Mouse (Mus musculus): ENCODE measurements around the gene Bcl6.

Gene Bcl6

DNA sequence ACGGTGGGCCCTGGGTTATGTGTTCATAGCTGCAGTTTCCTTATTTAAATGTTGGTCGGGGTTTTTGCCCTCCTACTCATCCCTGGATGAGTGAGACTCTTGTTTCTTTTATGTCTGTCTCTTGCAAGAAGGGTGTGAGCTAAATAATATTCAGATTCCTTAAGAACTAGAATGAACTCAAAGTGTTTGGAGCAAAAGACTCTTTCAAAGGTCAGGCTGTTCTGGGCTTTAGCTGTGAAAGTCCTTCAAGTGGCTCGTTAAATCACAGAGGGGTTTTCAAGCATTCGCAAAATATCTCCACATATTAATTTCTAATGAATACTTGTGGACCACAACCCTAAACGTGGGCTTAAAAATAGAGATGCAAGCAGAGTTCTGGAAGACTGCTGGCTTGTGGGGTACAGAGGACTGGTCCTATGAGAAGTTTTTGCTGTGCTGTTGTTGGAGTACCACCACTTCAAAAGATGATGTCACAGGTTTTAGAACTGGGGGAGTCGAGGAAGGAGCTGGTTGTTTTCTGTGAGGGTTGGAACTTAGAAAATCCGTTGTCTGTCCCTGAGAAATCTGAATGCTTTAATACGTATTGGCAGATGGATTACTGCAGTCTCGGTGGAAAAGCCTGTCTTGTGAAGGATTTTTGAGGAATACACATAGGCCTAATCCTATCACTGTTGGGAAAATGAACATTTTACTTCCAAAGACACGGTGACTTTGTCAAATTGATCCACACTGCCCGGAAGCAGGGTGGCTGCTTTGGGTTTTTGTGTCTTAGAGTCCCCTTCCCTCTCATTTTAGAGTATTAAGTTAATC, 1.7 kb upstream of the Bcl6 start:
- DNase-seq (ENCODE audit: low read depth, low spot score): no peak

DNA sequence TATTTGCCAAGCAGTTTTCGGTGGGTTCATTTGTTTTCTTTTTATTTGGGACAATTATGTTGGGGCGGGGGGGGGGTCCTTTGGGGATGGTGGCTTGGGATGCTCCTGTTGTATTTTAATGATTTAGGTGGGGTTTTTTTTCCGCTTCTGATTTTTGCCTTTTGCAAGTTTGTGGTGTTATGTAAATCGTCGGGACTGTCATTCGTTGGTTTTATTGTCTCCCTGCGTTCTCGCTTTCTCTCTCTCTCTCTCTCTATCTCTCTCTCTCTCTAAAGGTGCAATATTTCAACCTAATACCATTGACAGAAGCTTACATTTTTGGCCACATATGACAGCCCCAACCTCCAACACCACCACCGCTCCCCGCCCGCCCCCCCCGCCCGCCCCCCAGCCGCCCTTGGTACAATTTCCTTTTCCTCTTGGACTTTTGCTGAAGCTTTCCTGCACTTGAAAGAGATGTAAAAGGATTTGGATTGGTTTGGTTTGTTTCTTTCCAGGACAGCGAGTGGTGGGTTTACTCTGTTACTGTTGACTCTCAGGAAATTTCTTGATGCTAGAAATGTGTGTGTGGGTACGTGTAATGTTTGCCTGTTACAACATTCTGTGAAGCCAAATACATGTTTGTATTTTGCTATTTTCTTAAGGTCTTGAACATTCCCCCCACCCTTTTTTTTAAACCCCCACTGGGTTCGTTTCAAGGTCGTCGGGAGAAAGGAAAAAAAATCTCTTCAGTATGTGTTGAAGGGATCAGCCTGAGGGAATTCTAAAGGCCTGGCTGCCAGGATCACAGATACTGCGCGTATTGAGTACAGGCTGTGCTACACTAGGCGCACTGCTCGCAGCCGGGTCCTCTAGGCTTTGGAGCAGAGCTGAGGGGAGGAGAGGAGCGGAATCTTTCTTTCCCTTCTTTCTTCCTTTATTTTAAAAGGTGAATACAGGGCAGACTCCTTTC, 833 bp upstream of the Bcl6 start:
- no peak for DNase-seq (ENCODE audit: low read depth, low spot score)

DNA sequence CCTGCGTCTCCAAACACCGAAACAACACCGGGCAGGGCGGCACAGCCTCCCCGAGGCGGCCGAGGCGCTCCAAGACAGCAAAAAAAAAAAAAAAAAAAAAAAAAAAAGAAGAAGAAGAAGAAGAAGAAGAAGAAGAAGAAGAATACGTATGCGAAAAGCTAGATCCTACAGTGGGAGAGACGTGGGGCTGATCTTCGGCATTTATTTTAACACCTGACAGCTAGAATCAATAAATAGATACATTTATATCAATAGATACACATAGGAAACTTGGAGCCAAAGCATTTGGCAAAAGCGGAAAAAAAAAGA, 541 bp downstream of the Bcl6 start:
- no peak for DNase-seq (ENCODE audit: low read depth, low spot score)

- DNase-seq (ENCODE audit: low read depth, low spot score): no peak
Measured at GRCm38 (mm10) chr16:23987341-23988156, 1.1 kb downstream of the Bcl6 start.

DNA sequence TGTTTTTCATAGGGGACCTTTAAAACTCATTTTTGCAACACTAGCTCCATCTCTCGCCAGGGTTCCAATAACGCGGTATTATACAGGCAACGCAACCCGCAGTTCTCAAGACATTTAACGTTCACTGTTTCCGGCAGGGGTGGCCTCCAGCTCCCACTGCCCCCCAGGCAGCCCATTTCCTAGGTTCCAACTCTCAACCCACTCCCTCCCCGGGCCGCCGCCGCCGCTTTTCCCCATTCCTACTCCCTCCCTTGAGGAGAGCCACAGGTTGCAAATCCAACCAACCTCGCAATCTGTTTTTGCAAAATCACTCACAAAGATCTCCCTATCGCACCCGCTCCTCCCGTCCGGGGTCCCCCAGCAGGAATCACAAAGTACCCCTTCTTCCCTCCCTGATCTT, 1.8 kb downstream of the Bcl6 start:
- DNase-seq (ENCODE audit: low read depth, low spot score): no peak

DNA sequence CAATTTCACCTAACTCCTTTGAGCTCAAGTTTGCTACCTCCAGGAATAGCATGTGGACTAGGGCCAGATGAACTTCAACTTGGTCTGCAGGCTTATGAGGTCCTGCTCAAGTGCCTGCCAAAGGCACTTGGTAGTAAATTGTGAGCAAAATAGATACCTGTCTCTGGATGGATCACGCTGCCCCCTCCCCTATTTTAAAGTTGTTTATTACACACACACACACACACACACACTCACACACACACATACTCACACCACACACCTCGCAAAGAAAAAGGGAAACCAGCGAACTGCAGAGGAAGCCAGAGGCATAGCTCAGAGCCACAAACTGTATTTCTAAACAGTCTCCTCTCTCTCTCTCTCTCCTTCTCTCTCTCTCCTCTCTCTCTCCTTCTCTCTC, 2.5 kb downstream of the Bcl6 start:
- no peak for DNase-seq (ENCODE audit: low read depth, low spot score)

GRCm38 (mm10) chr16:23985467-23985861, 3.2 kb downstream of the Bcl6 start:
- DNase-seq (ENCODE audit: low read depth, low spot score): no peak

- no peak for DNase-seq (ENCODE audit: low read depth, low spot score)
Measured at GRCm38 (mm10) chr16:23984760-23985466, 3.7 kb downstream of the Bcl6 start.

GRCm38 (mm10) chr16:23984183-23984582, 4.5 kb downstream of the Bcl6 start:
- DNase-seq (ENCODE audit: low read depth, low spot score): no peak

DNA sequence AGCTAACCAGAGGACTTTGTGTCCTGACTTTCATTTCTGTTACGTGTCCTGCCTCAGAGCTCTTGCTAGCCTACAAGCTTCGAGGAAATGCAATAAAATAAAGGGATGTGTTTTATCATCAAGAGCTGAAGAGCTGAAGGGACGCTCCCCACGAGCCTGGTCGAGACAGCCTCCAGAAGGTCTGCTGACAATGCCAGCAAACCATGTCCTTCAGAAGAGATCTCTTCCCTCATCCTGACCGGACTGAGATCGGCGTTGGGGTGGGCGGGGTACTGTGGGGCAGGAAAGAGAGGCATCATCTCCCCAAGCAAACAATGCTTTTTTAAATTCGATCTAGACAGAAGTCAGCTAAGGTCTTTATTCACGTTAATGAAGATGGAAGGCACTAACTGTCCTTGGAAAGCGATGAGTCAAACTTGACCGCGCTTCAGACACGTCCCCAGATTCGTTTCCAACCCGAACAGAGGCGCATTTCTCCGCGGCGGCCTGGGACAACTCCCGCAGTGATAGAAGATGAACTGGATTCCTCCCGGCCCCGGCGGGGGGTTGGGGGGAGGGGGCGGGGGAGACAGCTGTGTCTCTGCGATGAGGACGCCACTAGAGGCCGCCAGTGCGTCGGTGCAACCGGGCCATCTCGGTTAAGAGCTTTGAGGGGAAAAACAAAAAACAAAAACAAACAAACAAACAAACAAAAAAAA, 5.6 kb downstream of the Bcl6 start:
- no peak for DNase-seq (ENCODE audit: low read depth, low spot score)

- peak; percentile 24 for DNase-seq (ENCODE audit: low read depth, low spot score)
Measured at GRCm38 (mm10) chr16:23981925-23982851, 6.5 kb downstream of the Bcl6 start.

DNA sequence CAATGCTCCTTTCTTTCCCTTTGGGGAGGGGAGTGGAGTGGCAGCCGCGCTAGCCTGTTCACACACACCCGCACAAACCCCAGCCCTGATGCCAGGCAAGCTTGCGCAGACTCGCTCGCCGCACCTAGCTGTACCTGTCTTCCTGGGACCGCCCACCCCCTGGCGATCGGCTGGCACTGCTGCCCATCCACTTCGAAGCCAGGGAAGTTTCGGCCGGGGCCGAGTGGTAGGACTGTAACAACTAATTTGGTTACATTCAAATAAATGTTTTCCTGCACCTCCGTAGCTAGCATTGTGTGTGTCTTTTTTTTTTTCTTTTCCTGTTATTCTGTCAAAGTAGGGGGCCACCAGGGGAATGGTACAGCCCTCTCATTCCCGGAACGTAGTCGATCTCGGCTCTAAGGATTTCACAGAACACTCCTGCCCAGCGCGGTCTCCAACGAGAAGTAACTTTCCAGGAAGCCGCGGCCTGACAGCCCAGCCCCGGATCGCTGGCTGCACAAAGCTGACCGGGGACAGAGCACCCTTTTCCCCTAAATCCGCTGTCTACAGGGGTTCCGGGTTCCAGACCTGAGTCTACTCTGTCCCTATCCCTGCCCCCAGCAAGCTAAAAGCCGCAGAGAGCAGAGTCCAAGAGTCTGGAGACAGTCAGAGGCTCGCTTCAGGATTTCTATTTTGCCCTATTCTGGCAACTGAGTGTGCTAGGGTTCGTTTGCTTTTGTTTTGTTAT, 7.5 kb downstream of the Bcl6 start:
- no peak for DNase-seq (ENCODE audit: low read depth, low spot score)

DNA sequence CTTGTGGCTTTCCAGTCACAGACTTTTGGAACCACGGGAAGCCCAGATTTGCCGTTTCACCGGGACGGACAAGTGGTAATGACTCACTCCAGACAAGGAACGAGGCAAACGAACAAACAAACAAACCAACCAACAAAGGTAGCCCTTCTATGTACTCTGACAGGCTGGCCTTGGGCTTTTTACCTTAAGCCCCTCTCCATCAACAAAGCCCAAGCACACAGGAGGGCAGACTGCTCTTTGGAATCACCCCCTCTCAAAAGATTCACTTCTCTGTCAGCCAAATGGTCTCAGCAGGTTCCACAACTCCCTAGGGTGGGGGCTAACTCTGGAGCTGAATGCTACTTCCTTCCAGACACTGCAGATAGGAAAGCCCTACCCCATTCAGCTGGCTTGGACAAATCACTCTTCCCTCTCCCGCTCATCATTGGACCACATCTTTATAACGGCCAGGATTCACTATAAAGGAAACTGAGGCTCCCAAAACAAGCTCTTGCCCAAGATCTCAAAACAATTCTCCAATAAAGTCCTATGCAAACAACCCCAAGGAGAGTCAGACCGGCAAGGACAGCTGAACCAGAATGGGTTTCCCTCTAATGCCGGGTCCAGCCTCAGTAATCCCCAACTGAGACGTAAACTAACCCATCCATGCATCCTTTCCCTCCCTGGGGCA, 8.3 kb downstream of the Bcl6 start:
- DNase-seq (ENCODE audit: low read depth, low spot score): no peak

DNA sequence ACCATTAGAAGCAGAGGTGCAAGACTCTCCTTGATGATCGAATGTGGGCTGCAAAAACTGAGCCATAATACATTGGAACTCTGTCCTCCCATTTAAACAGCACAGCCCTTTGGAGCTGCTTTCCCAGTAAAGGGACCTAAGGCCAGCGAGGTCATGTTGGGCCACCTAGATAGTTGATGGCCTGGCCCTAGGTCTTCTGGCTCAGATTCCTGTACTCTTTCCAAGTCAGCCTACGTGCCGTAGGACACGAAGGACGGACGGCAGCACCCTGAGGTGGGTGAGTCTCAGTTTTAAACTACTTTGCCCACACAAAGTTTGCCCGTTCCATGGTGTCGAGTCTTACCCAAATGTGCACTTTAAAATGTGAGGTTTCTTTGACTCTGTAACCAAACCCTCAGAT, 9.2 kb downstream of the Bcl6 start:
- no peak for DNase-seq (ENCODE audit: low read depth, low spot score)

GRCm38 (mm10) chr16:23978495-23978894, 10.2 kb downstream of the Bcl6 start:
- DNase-seq (ENCODE audit: low read depth, low spot score): no peak

DNA sequence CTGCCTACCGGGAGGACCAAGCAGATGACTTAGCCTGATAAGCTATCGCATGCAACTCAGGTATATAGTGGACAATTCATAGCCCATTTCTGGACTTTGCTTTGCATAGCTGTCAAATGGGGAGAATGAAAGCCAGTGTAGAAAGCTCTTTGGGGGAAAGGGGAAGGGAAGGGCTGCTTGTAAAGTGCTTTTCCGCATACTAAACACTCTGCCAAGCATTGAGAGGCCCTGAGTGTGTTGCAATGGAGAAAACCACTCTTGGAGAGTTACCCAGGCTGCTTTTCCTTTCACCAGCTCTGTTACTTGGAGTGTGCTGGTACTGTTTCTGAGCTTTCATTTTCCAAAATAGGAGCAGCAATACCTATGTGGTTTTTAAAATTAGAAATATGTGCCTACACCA, 10.9 kb downstream of the Bcl6 start:
- no peak for DNase-seq (ENCODE audit: low read depth, low spot score)

DNA sequence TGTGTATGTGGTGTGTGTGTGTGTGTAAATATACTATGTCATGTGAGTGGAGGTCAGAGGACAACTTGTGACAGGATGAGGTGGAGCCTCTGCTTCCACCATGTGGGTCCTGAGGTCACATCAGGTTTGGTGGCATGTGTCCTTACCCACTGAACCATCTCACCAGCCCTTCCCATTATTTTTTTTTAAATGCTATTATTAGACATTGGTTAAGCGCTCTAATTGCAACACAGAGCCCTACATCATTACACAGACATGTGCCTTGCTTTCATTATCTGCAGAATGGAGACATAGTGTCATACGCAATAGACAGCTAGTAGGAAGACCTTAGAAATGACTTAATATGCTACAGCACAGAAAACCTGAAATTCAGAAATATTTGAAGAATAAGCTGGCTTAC, 12.5 kb downstream of the Bcl6 start:
- DNase-seq (ENCODE audit: low read depth, low spot score): no peak

DNA sequence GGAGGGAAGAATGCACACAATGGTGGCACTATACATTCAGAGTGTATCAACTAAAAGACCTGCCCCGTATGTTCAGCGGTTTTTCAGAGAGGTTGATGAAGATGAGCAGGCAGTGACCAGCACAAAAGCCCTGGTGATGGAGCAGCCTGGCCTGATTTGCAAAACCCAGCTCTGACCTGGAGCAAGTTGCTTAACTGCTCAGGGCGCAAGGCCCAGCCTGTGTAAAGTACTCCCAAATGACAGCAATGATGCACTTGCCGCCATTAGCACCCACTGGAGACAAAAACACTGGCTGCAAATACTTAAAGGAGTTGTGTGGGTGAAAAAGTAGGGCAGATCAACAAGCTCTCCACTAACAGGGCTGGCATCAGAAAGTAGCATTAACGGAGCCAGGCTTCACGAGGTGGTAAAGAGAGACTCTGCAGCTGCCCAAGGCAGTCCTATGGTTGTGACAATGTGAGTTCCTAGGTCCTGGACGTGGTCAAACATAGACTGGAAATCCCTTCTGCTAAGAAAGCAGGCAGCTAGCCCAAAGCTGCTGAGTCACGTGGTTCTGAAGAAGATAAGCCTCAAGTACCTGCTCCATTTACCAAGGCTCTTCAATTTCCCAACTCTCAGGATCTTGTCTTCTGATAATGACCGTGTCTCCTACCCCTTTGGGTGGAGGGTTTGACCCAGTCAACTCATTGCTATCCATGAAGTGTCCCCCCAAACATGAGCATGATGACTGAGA, 14.9 kb downstream of the Bcl6 start:
- no peak for DNase-seq (ENCODE audit: low read depth, low spot score)
